Mouse (Mus musculus) CH12.LX (cell line): Measurements from ENCODE around the gene Dennd1a. TPM values are rescaled to one million over a fixed set of nuclear protein-coding genes. Genes with fewer than 3 reads are reported as not detected.

Experiments used
- DNase-seq: peaks from one replicate; pipeline ENCODE4 v3.0.0-alpha.2; 2013; ENCODE audit errors: extremely low read depth
- H3K27ac ChIP-seq: 2 replicates; pipeline ENCODE4 v1.5.1; 2012; ENCODE audit warnings: low read depth, mild to moderate bottlenecking, control low read depth, moderate library complexity; ENCODE audit not compliant: insufficient read depth
- H3K27me3 ChIP-seq: replicated peaks from 2 replicates; pipeline ENCODE3; 2012; ENCODE audit warnings: inconsistent platforms
- H3K36me3 ChIP-seq, 2 experiments: replicated peaks in 1 of 2; 2 replicates each; pipeline versions ENCODE3 to v1.6.1; 2012; ENCODE audit warnings: inconsistent platforms in 1 of 2, low read length in 1 of 2, mild to moderate bottlenecking in 1 of 2, mixed read lengths in 1 of 2, moderate library complexity in 1 of 2; ENCODE audit not compliant: control insufficient read depth in 1 of 2, insufficient read depth in 1 of 2
- H3K4me1 ChIP-seq, 2 experiments: 2 replicates each; pipeline ENCODE4 v1.6.1; 2012; ENCODE audit warnings: inconsistent platforms in 1 of 2, moderate library complexity in 1 of 2; ENCODE audit not compliant: insufficient read depth in 2 of 2, control insufficient read depth in 1 of 2
- H3K4me2 ChIP-seq: 2 replicates; pipeline ENCODE4 v1.6.1; 2012; ENCODE audit warnings: low read depth, mild to moderate bottlenecking, control low read depth; ENCODE audit not compliant: poor library complexity, insufficient read depth, severe bottlenecking
- H3K4me3 ChIP-seq, 3 experiments: fragments of 150-350 bp in 1 of 3; sonication (generic) in 1 of 3; replicated peaks in 1 of 3; 2 replicates each; pipeline versions ENCODE3 to v1.5.1; 2011 to 2012; ENCODE audit warnings: low read depth in 2 of 3, low read length in 2 of 3, mild to moderate bottlenecking in 2 of 3, moderate library complexity in 2 of 3, control low read depth in 1 of 3, improper control_type of control experiment in 1 of 3, inconsistent platforms in 1 of 3, mixed read lengths in 1 of 3; ENCODE audit not compliant: poor library complexity in 1 of 3
- H3K79me2 ChIP-seq: replicated peaks from 2 replicates; pipeline ENCODE4 v1.6.1; 2012; ENCODE audit warnings: mild to moderate bottlenecking, moderate library complexity; ENCODE audit not compliant: control insufficient read depth, poor library complexity, insufficient read depth, severe bottlenecking; ENCODE audit errors: extremely low read depth
- H3K9ac ChIP-seq: 2 replicates; pipeline ENCODE4 v1.6.1; 2012; ENCODE audit warnings: low read depth, mild to moderate bottlenecking, control low read depth, moderate library complexity; ENCODE audit not compliant: insufficient read depth
- H3K9me3 ChIP-seq: replicated peaks from 2 replicates; pipeline ENCODE3; 2012; ENCODE audit warnings: low read length, inconsistent platforms, mixed read lengths
- CHD1 ChIP-seq: IDR thresholded peaks from 2 replicates; pipeline ENCODE4 v1.6.1; 2012; ENCODE audit warnings: low read depth, low read length, improper control_type of control experiment, inconsistent platforms
- CHD2 ChIP-seq: IDR thresholded peaks from 2 replicates; pipeline ENCODE4 v1.6.1; 2011; ENCODE audit warnings: low read length, improper control_type of control experiment
- ELF1 ChIP-seq: IDR thresholded peaks from 2 replicates; pipeline ENCODE4 v1.6.1; 2014; ENCODE audit warnings: low read depth, mild to moderate bottlenecking, inconsistent platforms, low read length, improper control_type of control experiment
- ETS1 ChIP-seq: conservative IDR thresholded peaks from 2 replicates; pipeline ENCODE4 v1.6.1; 2012; ENCODE audit warnings: low read depth, mild to moderate bottlenecking, inconsistent platforms, low read length, improper control_type of control experiment, moderate library complexity
- GABPA ChIP-seq: IDR thresholded peaks from 2 replicates; pipeline ENCODE4 v1.6.1; 2012; ENCODE audit warnings: low read depth, low read length, improper control_type of control experiment, inconsistent platforms; ENCODE audit not compliant: insufficient replicate concordance
- HCFC1 ChIP-seq: IDR thresholded peaks from 2 replicates; pipeline ENCODE4 v1.6.1; 2012; ENCODE audit warnings: low read depth, mild to moderate bottlenecking, inconsistent platforms, low read length, improper control_type of control experiment
- JUND ChIP-seq: conservative IDR thresholded peaks from 2 replicates; pipeline ENCODE4 v1.6.1; 2011; ENCODE audit warnings: low read depth, low read length, improper control_type of control experiment
- KAT2A ChIP-seq: IDR thresholded peaks from 2 replicates; pipeline ENCODE4 v1.6.1; 2012; ENCODE audit warnings: low read length, improper control_type of control experiment, inconsistent platforms; ENCODE audit not compliant: insufficient replicate concordance
- MAFK ChIP-seq: IDR thresholded peaks from 2 replicates; pipeline ENCODE4 v1.6.1; 2011; ENCODE audit warnings: low read length, improper control_type of control experiment; ENCODE audit not compliant: insufficient replicate concordance
- MXI1 ChIP-seq: IDR thresholded peaks from 2 replicates; pipeline ENCODE4 v1.6.1; 2011; ENCODE audit warnings: mild to moderate bottlenecking, low read depth, low read length, improper control_type of control experiment
- MYC ChIP-seq: IDR thresholded peaks from 2 replicates; pipeline ENCODE4 v1.6.1; 2011; ENCODE audit warnings: low read depth, mild to moderate bottlenecking, improper control_type of control experiment, low read length
- NELFE ChIP-seq: IDR thresholded peaks from 2 replicates; pipeline ENCODE4 v1.6.1; 2011; ENCODE audit warnings: low read depth, low read length, improper control_type of control experiment
- NRF1 ChIP-seq: IDR thresholded peaks from 2 replicates; pipeline ENCODE4 v1.6.1; 2014; ENCODE audit warnings: low read depth, mild to moderate bottlenecking, inconsistent platforms, low read length, improper control_type of control experiment, moderate library complexity
- POLR2AphosphoS2 ChIP-seq: IDR thresholded peaks from 2 replicates; pipeline ENCODE4 v1.6.1; 2011; ENCODE audit warnings: low read depth, low read length, improper control_type of control experiment
- RCOR1 ChIP-seq: conservative IDR thresholded peaks from 2 replicates; pipeline ENCODE4 v1.6.1; 2012; ENCODE audit warnings: low read depth, mild to moderate bottlenecking, inconsistent platforms, low read length, improper control_type of control experiment
- SMC3 ChIP-seq: IDR thresholded peaks from 2 replicates; pipeline ENCODE4 v1.6.1; 2011; ENCODE audit warnings: low read depth, low read length, improper control_type of control experiment
- TBP ChIP-seq: conservative IDR thresholded peaks from 2 replicates; pipeline ENCODE4 v1.6.1; 2011; ENCODE audit warnings: low read depth, low read length, improper control_type of control experiment
- TCF12 ChIP-seq: IDR thresholded peaks from 2 replicates; pipeline ENCODE4 v1.6.1; 2014; ENCODE audit warnings: low read depth, mild to moderate bottlenecking, inconsistent platforms, low read length, improper control_type of control experiment
- UBTF ChIP-seq: IDR thresholded peaks from 2 replicates; pipeline ENCODE4 v1.6.1; 2012; ENCODE audit warnings: low read depth, mild to moderate bottlenecking, inconsistent platforms, low read length, improper control_type of control experiment, moderate library complexity
- USF1 ChIP-seq: IDR thresholded peaks from 2 replicates; pipeline ENCODE4 v1.6.1; 2014; ENCODE audit warnings: low read depth, mild to moderate bottlenecking, inconsistent platforms, low read length, improper control_type of control experiment
- ZC3H11A ChIP-seq: IDR thresholded peaks from 2 replicates; pipeline ENCODE4 v1.6.1; 2012; ENCODE audit warnings: low read depth, mild to moderate bottlenecking, inconsistent platforms, low read length, improper control_type of control experiment
- dilution Hi-C: fragments of 300-500 bp; cut with MboI; formaldehyde crosslinking; loops from 2 replicates; pipeline ENCODE4 v1.14.3; 2020; ENCODE audit warnings: low sequenced_read_pairs; ENCODE audit not compliant: extremely low pct_unique_long_range_greater_than_20kb, extremely low pct_ligation_motif_present
- in situ Hi-C: fragments of 300-500 bp; cut with MboI; formaldehyde crosslinking; loops from 3 replicates; pipeline ENCODE4 v1.14.3; 2019; ENCODE audit warnings: low sequenced_read_pairs, low pct_ligation_motif_present, low pct_unique_long_range_greater_than_20kb, mixed read lengths
- polyA plus RNA-seq: library from polyadenylated mRNA; unstranded; fragments of >175 nt; gene quantifications from 2 replicates; pipeline ENCODE4 v1.2.1, GENCODE M21; 2012; ENCODE audit warnings: low read depth; ENCODE audit not compliant: insufficient read length
- total RNA-seq, 2 experiments: library from RNA; depleted of rRNA; stranded (reverse); fragments of 300-350 nt in 1 of 2; fragments of >200 nt in 1 of 2; gene quantifications; 2 replicates each; pipeline ENCODE4 v1.2.3; 2012 to 2014

Dennd1a gene
- total and polyA plus RNA-seq, 3 experiments, result 2.7 to 7.3 (median 4.3) TPM

DNA sequence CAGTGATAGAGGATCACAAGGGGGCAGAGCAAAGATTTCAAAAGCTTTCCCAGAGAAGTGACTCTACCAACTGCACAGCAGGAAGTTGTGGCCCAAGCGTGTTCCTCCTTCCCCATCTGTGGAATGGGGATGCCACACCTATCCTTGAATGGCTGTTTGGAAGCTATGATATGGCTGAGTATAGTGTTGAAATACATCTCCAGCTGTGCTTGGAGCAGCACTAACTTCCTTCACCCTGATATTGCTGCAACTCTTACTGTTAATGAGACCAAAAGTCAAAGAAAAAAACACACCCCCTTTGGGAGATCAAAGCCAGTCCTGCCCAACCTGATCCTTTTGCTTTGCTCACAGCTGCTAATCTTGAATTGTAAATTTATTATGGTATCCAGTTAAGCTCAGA is 221.3 kb downstream of the Dennd1a start:
- Histone ChIP-seq H3K79me2 (no peaks in the 10 kb centered on the region), H3K4me2 (no peak overlapping the region), H3K4me1 (no peaks in the 10 kb centered on the region), H3K9me3 (no peaks in the 10 kb centered on the region), H3K36me3 (no peaks in the 10 kb centered on the region), H3K27ac (no peak overlapping the region), H3K4me3 (no peak overlapping the region), H3K27me3 (no peaks in the 10 kb centered on the region), H3K9ac (no peak overlapping the region)
- dilution Hi-C loops (no loop called here), in situ Hi-C loops (no loop called here)
- no peak for DNase-seq
- TF ChIP-seq RCOR1 (no peak), TBP (no peak), MYC (no peak), ETS1 (no peak), UBTF (no peak), MAFK (no peak), NELFE (no peak), POLR2AphosphoS2 (no peak), GABPA (no peak), CHD2 (no peak), SMC3 (no peak), ZC3H11A (no peak), JUND (no peak), TCF12 (no peak), ELF1 (no peak), CHD1 (no peak), NRF1 (no peak)

DNA sequence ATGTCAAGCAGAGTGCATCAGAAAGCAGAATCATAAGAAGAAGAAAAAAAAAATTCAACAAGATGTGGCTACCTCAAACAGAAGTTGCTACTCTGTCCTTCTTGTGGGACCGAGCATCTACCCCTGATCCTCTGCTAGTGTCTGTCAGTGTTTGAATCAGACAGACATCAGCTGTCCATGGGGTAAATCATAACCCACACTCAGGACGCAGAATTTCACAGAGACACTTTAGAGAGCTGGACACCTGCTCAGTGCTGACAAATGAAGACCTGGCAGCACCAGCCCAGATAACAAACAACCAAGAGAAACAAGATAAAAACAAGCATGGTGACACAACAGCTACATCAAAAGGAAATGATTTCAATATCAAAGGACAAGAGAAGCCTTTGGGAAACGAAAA is 222.9 kb downstream of the Dennd1a start:
- TF ChIP-seq POLR2AphosphoS2, result no peak
- TF ChIP-seq USF1, result no peak
- no peak for TF ChIP-seq KAT2A
- TF ChIP-seq GABPA, result no peak
- TF ChIP-seq NELFE, result no peak
- no peak for TF ChIP-seq MXI1
- no peak for TF ChIP-seq HCFC1
- TF ChIP-seq ETS1, result no peak
- no peak for TF ChIP-seq ELF1
- no peak for TF ChIP-seq TCF12
- Histone ChIP-seq H3K27ac (no peak overlapping the region), H3K79me2 (no peaks in the 10 kb centered on the region), H3K36me3 (no peaks in the 10 kb centered on the region), H3K4me1 (no peaks in the 10 kb centered on the region), H3K9ac (no peak overlapping the region), H3K9me3 (no peaks in the 10 kb centered on the region), H3K4me3 (no peak overlapping the region), H3K27me3 (no peaks in the 10 kb centered on the region), H3K4me2 (no peak overlapping the region)
- no peak for DNase-seq
- dilution Hi-C loops (no loop called here), in situ Hi-C loops (no loop called here)
